Mouse (Mus musculus) embryonic fibroblast, embryonic 13.5 days (primary cell): Measurements from ENCODE around the gene Itk.

Experiments
- CTCF ChIP-seq: IDR thresholded peaks from 2 replicates; pipeline ENCODE4 v1.5.1; 2011; ENCODE audit warnings: mild to moderate bottlenecking, control low read depth, low read length, moderate library complexity, borderline replicate concordance; ENCODE audit not compliant: insufficient read depth
- POLR2A ChIP-seq: IDR thresholded peaks from 2 replicates; pipeline ENCODE4 v1.6.1; 2011; ENCODE audit warnings: low read depth, mild to moderate bottlenecking, control low read depth, low read length, moderate library complexity

GRCm38 (mm10) chr11:46375015-46375414 lies 14.3 kb downstream of the Itk start:
- no peak for TF ChIP-seq CTCF
- TF ChIP-seq POLR2A, result no peak
